Mouse (Mus musculus): ENCODE data around the gene Mdm4. TPM values are rescaled to one million over a fixed set of nuclear protein-coding genes. Genes with fewer than 3 reads are reported as not detected.

Mdm4 gene
- polyA plus RNA-seq, 1 experiment = 76.2 TPM

DNA sequence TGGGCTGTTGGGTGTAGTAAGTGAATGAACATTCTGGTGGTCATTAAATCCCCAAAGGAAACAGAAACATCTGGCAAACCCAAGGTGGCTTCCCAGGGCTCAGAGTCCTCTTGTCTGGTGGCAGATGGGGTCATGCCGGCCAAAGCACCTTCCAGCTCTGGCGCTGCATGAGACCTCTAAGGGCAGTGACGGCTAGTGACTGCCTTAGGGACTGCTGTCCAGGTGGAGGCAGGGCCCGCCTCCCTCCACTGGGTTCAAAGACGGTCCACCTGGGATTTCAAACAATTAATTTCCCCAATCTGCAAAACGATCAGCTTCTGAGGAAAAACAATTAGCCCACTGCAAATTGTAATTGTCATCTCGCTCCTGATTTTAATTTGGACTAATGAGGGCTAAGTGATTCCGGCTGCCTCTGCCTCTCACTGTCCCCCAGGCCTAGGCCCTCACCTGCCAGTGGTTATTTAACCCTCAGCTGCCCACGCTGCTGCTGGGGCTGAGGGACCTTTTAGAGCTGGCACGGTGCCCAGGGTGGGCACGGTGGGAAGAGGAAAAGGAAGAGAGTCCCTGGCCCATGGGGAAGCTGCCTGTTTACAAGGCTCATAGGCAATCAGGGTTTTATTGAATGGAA is 119.8 kb downstream of the Mdm4 start:
- 59% methylated on average over 11 of the region's 11 CpGs for WGBS
- no peak for DNase-seq
- TF ChIP-seq POLR2A (IDR thresholded peaks at IDR 0.05; ENCODE audit: borderline replicate concordance, insufficient read depth, low read length) (no peak), CTCF (IDR thresholded peaks at IDR 0.05; ENCODE audit: borderline replicate concordance, insufficient read depth, low read depth, low read length) (no peak)
- Histone ChIP-seq H3K4me1 (ENCODE audit: control insufficient read depth, insufficient read depth, low read length) (peaks cover 27% of the 10 kb centered on the region), H3K27ac (ENCODE audit: insufficient read depth, low read length) (no peak overlapping the region), H3K27me3 (ENCODE audit: control insufficient read depth, insufficient read depth, low read length) (no peaks in the 10 kb centered on the region), H3K4me3 (replicated peaks; ENCODE audit: insufficient read depth, low read depth, low read length) (no peak overlapping the region)

DNA sequence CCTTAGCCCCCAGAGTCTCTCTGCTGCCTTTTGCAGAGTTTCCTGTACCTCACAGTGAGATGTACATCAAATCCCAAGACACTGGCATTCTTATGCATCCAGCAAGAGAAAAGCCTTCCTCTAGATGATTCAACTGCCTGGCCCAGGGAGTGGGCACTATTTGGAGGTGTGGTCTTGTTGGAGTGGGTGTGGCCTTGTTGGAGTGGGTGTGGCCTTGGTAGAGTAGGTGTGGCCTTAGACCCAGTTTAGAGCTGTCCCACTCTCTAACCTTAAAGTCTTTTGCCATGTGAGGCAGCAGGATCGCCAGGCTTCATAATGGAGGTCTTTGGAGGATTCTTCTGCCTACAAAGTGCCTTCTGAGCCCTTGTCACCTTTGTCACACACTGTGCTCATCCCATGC is 120.4 kb downstream of the Mdm4 start:
- Histone ChIP-seq H3K4me1 (ENCODE audit: control insufficient read depth, insufficient read depth, low read length) (peaks cover 24% of the 10 kb centered on the region), H3K27me3 (ENCODE audit: control insufficient read depth, insufficient read depth, low read length) (no peaks in the 10 kb centered on the region), H3K27ac (ENCODE audit: insufficient read depth, low read length) (no peak overlapping the region), H3K4me3 (replicated peaks; ENCODE audit: insufficient read depth, low read depth, low read length) (no peak overlapping the region)
- no peak for DNase-seq
- TF ChIP-seq CTCF (IDR thresholded peaks at IDR 0.05; ENCODE audit: borderline replicate concordance, insufficient read depth, low read depth, low read length) (no peak), POLR2A (IDR thresholded peaks at IDR 0.05; ENCODE audit: borderline replicate concordance, insufficient read depth, low read length) (no peak)
- 92% methylated on average over 1 of the region's 1 CpGs for whole genome bisulfite sequencing

Other genes starting within 250 kb of the Mdm4 start
- gene Lrrn2, start 150.3 kb downstream of the Mdm4 start, polyA plus RNA-seq (2012; rRNA removed) = 73.4 and 80.5 TPM in 2 replicates
- gene Pik3c2b, start 15.1 kb upstream of the Mdm4 start, polyA plus RNA-seq (2012; rRNA removed) = 12.9 and 15.5 TPM in 2 replicates
- gene Ppp1r15b, start 100.6 kb upstream of the Mdm4 start, polyA plus RNA-seq (2012; rRNA removed) = 31.7 and 32.1 TPM in 2 replicates
- gene Plekha6, start 133.6 kb upstream of the Mdm4 start, polyA plus RNA-seq (2012; rRNA removed) = 73.7 and 77.2 TPM in 2 replicates